Mouse (Mus musculus): ENCODE data around the gene Fads3.

Fads3 gene

DNA sequence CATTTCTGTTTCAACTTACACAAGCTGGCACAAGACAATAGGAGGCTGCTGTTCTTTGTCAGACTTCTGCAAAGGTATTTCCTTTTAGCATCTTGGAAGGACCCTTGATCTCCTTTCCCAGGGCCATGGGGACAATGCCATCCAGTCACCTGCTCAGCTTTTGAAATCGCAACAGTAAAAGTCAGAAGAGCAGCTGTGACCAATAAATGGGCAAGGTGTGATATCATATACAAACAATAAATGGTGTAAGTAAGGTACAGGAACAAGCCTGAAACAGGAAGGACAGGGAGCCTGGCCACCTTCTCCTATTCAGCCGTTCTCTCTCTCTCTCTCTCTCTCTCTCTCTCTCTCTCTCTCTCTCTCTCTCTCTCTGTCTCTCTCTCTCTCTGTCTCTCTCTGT is 9.1 kb downstream of the Fads3 start:
- no peak for DNase-seq (ENCODE audit: low read depth in 2 of 2, low spot score in 2 of 2)

DNA sequence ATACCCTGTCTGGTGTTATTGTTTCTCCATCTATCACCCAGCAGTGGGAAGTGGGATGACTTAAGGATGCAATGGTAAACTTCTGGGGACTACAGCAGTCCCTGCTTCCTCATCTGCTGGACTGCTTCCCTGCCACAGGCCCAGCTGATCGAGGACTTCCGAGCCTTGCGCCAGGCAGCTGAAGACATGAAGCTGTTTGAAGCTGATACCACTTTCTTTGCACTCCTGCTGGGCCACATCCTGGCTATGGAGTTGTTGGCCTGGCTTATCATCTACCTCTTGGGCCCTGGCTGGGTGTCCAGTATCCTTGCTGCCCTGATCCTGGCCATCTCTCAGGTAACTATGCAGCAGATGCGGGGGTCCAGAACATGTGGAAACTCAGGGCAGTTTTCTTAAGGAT is 11.3 kb downstream of the Fads3 start:
- DNase-seq (ENCODE audit: low read depth in 2 of 2, low spot score in 2 of 2): no peak

- DNase-seq (ENCODE audit: low read depth in 2 of 2, low spot score in 2 of 2): no peak
These were observed 12.4 kb downstream of the Fads3 start for GRCm38 (mm10) chr19:10053692-10054260.

DNA sequence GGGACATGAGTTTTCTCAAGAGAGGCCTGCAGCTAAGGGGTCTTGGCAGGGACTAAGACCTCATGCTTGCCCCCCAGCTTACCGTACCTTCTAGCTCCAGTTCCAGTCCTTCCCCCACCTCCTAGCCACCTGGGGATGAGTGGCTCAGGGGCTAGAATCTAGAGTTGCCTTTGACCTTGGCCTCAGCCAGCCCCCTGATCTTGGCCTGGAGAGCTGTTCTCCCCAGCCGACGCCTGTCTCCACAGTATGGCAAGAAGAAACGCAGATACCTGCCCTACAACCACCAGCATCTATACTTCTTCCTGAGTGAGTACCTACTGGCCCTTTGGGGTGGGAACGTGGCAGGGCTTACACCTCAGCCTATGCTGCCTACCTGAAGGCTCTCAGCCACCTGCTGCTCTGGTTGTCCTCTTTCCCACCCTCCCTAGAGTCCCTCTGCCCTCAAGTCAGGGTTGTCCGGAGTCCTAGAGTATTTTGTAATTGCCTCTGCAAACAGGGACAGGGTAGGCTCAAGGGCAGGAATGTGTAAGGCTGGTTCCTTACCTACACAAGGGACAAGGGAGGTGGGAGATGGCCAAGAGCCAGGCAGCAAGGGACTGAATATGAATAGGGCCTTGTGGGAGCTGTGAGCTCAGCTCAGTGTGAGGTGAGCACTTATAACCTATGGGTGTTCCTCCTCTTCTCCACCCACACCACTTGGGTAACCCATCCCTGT is 13.1 kb downstream of the Fads3 start:
- DNase-seq (ENCODE audit: low read depth in 2 of 2, low spot score in 2 of 2): no peak

- no peak for DNase-seq (ENCODE audit: low read depth in 2 of 2, low spot score in 2 of 2)
These were observed 13.9 kb downstream of the Fads3 start for GRCm38 (mm10) chr19:10055261-10055660.

- DNase-seq (ENCODE audit: low read depth in 2 of 2, low spot score in 2 of 2): no peak
These were observed 14.7 kb downstream of the Fads3 start for GRCm38 (mm10) chr19:10055783-10056660.

DNA sequence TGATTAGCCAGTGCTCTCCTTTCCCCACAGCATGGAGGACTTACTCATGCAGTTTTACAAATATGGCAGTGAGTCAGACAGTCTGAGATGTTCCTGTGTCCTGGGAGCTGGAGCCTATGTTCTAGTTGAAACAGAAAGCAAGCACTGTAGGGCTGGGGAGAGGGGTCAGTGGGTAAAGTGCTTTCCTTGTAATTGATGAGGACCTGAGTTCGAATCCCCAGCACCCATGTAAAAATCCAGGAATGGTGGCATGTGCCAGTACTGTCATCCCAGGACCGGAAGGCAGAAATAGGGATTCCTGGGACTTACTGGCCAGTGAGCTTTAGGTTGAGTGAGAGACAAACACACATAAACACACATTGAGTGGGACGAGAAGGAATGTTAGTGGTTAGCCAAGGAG is 15.3 kb downstream of the Fads3 start:
- DNase-seq (ENCODE audit: low read depth in 2 of 2, low spot score in 2 of 2): no peak

- DNase-seq (ENCODE audit: low read depth in 2 of 2, low spot score in 2 of 2): no peak
These were observed 16.4 kb downstream of the Fads3 start for GRCm38 (mm10) chr19:10057486-10058351.

GRCm38 (mm10) chr19:10058352-10058825 is 17.0 kb downstream of the Fads3 start:
- no peak for DNase-seq (ENCODE audit: low read depth in 2 of 2, low spot score in 2 of 2)

- no peak for DNase-seq (ENCODE audit: low read depth in 2 of 2, low spot score in 2 of 2)
These were observed 17.6 kb downstream of the Fads3 start for GRCm38 (mm10) chr19:10058876-10059427.

DNA sequence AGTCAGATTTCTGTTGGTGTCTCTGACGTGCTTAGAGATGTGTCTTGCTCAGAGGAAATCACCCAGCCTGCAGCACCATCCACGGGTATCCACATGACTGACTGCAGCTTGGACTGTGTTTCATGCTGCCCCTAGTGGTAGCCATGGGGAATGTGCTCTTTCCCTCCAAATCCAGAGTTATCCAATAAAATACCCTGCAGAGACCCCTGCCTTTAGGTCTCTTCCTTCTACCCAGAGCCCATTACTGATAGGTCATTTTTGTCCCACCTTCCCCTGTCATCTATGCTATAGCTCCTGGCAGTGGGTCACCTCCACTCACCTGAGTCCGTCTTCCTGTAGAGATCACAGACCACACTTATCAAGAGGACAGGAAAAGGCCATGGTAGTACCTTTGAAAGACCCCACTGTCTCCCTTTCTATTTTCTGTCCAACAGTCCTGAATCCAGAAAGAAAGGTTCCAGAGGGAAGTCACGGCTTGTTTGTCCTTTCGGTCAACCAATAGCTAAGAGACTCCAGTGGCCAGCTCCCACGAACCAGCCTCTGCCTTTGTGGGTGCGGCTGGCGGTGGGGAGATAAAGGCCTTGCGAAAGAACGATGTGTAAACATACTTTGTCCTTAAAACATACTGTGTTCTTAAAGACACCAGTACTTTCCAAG is 18.7 kb downstream of the Fads3 start:
- no peak for DNase-seq (ENCODE audit: low read depth in 2 of 2, low spot score in 2 of 2)

- DNase-seq (ENCODE audit: low read depth in 2 of 2, low spot score in 2 of 2): no peak
These were observed 19.6 kb downstream of the Fads3 start for GRCm38 (mm10) chr19:10060783-10061590.

- no peak for DNase-seq (ENCODE audit: low read depth in 2 of 2, low spot score in 2 of 2)
These were observed 20.3 kb downstream of the Fads3 start for GRCm38 (mm10) chr19:10061624-10062023.

DNA sequence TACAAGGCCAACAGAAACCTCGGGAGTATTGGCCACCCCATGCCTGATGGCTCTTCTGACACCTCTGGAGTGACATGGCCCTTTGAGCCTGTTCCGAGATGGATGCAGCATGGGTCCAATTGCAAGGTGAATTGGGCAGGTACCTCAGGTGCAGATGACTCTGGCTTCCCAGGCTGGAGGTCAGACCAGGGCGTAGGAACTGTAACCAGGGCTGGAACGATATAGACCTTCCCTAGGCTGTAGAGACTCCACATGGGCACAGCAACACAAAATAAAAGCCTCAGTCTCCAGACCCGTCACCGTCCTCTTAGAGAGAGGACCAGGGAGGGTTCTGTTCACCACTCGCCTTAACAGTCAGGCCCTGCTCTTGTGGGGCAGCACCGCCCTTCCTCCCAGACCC is 20.9 kb downstream of the Fads3 start:
- DNase-seq (ENCODE audit: low read depth in 2 of 2, low spot score in 2 of 2): no peak

DNA sequence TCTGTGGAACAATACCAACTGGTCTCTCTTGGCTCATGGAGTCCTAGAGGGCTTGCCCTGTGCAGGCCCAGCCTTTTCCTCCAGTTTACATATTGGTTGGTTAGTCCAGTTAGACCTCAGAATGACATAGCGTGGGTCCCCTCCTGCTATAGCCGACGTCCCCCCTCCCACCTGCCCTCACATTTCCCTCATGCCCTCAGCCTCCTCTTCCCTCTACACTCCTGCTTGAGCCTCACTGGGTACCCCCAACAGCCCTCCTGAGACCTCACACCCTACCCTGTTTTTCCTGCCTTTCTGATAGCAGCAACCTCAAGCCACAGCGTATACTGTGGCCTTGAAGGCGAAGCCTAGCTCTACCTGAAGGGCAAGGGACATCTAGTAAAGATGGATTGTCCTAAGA is 21.5 kb downstream of the Fads3 start:
- no peak for DNase-seq (ENCODE audit: low read depth in 2 of 2, low spot score in 2 of 2)

- DNase-seq (ENCODE audit: low read depth in 2 of 2, low spot score in 2 of 2): no peak
These were observed 23.0 kb downstream of the Fads3 start for GRCm38 (mm10) chr19:10064173-10065012.

DNA sequence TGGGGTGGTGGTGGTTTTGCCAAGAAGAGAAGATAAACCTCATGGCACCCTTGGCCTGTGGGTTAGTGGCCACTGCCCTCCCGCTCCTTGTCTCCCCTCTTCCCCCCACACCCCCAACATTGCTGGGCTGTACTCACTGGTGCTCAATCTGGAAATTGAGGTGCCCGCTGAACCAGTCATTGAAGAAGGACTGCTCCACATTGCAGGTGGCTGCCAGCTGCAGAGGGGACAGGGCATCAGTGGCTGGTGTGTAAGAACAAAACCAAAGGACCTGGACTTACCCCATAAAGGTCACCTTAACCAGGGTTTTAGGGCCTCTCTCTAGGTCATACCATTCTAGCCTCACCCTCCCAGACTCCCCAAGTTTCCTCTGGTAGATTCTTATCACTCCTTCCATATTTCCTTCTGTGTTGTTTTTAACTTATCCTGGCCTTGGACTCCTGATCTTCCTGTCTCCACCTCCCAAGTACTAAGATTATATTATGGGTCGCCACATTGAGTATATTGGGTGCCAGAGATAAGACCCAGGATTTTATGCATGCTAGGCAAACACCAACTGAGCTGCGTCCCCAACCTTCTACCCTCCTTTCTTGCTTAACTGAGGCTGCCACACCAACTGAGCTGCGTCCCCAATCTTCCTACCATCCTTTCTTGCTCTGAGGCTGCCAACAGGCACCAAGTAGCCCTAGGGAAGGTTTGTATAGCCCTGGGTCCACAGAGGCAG is 24.3 kb downstream of the Fads3 start:
- DNase-seq (ENCODE audit: low read depth in 2 of 2, low spot score in 2 of 2): no peak

DNA sequence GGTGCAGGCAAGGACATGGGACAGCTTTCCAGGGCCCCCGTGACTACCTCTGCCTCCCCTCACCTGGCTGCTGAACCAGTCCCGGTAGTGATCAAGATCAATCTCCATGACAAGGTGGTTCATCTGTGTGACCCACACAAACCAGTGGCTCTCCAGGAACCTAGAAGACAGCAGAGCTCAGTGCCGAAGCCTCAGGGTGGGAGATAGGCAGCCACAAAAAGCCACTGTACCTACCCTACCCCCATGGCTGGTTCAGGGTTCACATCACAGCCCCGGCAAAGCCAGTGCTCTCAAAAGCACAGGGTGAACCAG is 24.8 kb downstream of the Fads3 start:
- DNase-seq (ENCODE audit: low read depth in 2 of 2, low spot score in 2 of 2): no peak
